Mouse (Mus musculus) thymus, postnatal 36 days (tissue): ENCODE measurements around the gene Krtap4-1.
"Not testable (repeated sequence)": the region's sequence is repeated elsewhere in the genome, so short reads cannot be mapped to it uniquely, and the experiment has no call there.

Experiments used
- DNase-seq, 2 experiments: peaks; one replicate each; pipeline ENCODE4 v3.0.0; 2022; ENCODE audit warnings: mixed read lengths in 2 of 2

Krtap4-1 gene

GRCm38 (mm10) chr11:99628138-99628537 lies at the start of gene Krtap4-1:
Gene Krtap4-1 (minus strand): TSS chr11:99628238.
- no peak for DNase-seq

DNA sequence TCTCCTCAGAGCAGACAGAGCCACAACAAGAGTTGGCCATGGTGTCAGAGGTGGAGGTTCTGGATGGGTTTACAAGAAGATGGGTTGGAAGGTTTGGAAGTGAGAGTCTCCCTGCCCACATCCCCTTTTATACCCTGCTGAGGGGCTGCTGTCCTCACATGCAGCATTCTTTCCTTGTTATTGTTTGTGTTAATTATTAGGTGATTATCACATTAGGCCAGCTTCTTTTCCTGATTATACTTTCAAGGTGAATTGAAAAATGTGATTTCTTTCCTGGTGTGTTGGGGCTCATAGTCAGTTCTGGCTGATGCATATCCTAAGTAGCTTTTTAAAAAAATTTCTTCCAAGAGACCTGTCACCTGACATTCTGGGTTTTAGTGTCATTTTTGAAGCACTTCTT lies 37.8 kb upstream of the Krtap4-1 start, which contains the start of gene Krtap4-6:
Gene Krtap4-6 (minus strand): TSS at position 101 of the 400 bp plus-strand sequence.
- DNase-seq = no peak

- no peak for DNase-seq
Measured at GRCm38 (mm10) chr11:99662802-99663201, 34.8 kb upstream of the Krtap4-1 start.

GRCm38 (mm10) chr11:99659256-99659655 lies 31.2 kb upstream of the Krtap4-1 start:
- no peak for DNase-seq

GRCm38 (mm10) chr11:99658467-99659010 lies 30.5 kb upstream of the Krtap4-1 start, which contains the start of gene Gm11563:
Gene Gm11563 (minus strand): TSS chr11:99658960.
- not testable (repeated sequence) for DNase-seq

DNA sequence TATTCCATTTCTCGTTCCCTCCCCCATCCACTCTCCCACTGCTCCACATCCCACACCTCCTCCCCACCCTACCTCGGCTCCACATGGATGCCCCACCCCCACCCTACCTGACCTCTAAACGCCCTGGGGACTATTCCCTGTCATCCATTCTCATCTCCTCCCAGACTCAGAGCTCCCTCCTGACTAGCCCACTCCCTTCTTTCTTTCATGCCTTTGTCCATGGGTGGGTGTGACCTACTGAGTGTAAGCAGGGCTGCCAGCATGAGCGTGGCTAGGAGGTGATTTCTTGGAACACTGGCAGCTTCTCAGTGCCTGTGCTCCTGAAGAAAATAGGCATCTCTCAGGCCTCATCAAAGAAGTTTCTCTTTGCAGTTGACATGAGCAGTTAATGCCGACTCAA lies 29.0 kb upstream of the Krtap4-1 start:
- no peak for DNase-seq

DNA sequence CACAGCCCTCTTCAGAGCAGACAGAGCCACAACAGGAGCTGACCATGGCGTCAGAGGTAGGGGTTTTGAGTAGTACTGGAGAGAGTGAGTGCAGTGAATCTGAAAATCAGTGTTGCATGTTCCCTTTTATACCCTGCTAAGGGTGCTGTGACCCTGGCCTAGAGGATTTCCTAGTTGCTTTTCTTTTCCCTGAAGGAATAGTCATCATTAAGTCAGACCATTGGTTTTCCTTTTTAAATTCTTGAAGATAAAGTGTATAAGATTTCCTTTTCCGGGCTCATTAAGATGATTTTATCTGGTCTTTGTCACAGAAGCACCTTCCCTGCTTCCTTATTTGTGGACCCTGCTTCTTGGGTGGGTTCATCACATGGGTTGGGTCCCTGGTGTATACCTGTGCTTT lies 22.1 kb upstream of the Krtap4-1 start, which contains the start of gene Gm11555:
Gene Gm11555 (minus strand): TSS at position 101 of the 400 bp plus-strand sequence.
- DNase-seq = no peak

DNA sequence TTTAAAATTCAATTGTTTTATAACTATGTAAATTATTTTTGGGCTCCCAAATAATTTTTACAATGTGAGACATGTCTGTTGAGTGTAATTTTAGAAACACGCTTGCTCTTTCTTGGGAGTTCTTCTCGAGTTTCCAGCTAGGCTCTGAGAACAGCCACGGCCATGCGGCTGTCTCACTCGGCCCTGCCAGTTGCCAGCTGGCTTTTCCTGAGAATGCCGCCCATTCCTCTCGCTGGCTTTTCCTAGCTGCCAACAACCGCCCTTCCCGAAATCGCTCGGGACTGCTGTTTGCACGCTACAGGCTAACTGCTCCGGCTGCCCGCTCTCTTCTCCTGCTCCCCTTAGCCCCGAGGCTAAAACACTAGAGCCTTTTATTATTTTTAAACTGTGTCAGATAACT lies 18.4 kb upstream of the Krtap4-1 start:
- no peak for DNase-seq

DNA sequence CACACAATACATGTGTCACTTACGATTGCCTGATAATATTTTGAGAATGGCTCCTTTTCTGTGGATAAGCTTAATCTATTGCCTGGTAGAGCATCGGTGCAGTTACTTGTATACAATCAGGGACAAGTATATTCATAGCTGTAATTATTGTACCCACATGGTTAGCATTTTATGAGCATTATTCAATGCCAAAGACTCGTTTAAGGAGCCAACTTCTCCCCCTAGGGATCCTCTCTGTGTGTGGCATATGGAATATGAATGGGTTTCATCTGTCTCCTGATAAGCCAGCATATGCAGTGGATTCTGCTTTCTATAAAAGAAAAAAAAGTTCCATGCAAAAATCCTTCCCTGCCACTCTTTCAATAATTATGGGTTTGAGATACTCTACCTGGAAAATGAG lies 16.3 kb upstream of the Krtap4-1 start:
- DNase-seq = no peak

- not testable (repeated sequence) for DNase-seq
Measured at GRCm38 (mm10) chr11:99643635-99644139, 15.6 kb upstream of the Krtap4-1 start, which contains the start of gene Krtap4-7. Gene Krtap4-7 (minus strand): TSS chr11:99644089.

DNA sequence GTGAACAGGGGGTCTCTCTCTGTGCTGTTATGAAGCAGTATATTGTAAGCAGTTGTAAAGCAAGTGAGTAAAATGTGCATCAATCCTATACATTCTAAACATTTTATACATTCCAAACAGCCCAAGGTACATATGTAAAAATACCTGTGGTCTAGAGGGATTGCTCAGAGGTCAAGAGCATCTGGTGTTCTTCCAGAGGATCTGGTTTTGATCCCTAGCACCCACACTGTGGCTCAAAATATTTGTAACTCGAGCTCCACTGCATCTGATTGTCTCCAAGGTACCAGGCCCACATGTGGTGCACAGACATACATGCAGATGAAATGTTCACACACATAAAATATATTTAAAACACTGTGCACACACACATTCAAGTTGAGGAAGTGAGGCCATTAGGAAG lies 12.9 kb upstream of the Krtap4-1 start:
- DNase-seq = no peak

GRCm38 (mm10) chr11:99637086-99637485 lies 9.0 kb upstream of the Krtap4-1 start:
- no peak for DNase-seq

DNA sequence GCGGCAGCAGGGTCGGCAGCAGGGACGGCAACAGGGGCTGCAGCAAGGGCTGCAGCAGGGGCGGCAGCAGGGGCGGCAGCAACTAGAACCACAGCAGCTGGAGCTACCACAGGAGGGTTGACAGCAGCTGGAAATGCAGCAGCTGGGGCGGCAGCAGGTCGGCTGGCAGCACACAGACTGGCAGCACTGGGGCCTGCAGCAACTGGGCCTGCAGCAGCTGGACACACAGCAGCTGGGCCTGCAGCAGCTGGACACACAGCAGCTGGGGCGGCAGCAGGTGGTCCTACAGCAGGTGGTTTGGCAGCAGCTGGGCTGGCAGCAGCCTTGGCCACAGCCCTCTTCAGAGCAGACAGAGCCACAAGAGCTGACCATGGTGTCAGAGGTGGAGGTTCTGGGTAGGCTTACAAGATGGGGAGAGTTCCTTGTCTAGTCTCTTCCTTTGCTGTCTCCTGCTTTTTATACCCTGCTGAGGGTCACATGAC lies 6.7 kb upstream of the Krtap4-1 start, which contains the start of gene Krtap4-2:
Gene Krtap4-2 (minus strand): TSS at position 432 of the 482 bp plus-strand sequence.
- no peak for DNase-seq

GRCm38 (mm10) chr11:99633293-99633692 lies 5.3 kb upstream of the Krtap4-1 start:
- DNase-seq = no peak

- no peak for DNase-seq
Measured at GRCm38 (mm10) chr11:99630890-99631289, 2.9 kb upstream of the Krtap4-1 start.

GRCm38 (mm10) chr11:99620335-99620734 lies 7.7 kb downstream of the Krtap4-1 start, which contains the start of gene Gm11562:
Gene Gm11562 (minus strand): TSS chr11:99620435.
- no peak for DNase-seq

- DNase-seq = no peak
Measured at GRCm38 (mm10) chr11:99614796-99615363, 13.2 kb downstream of the Krtap4-1 start, which contains the start of gene Krtap2-4. Gene Krtap2-4 (minus strand): TSS chr11:99614846.

GRCm38 (mm10) chr11:99610089-99610488 lies 17.9 kb downstream of the Krtap4-1 start, which contains the start of gene Gm11937:
Gene Gm11937 (minus strand): TSS chr11:99610189.
- DNase-seq = not testable (repeated sequence)

- DNase-seq = no peak
Measured at GRCm38 (mm10) chr11:99609126-99609525, 18.9 kb downstream of the Krtap4-1 start.

DNA sequence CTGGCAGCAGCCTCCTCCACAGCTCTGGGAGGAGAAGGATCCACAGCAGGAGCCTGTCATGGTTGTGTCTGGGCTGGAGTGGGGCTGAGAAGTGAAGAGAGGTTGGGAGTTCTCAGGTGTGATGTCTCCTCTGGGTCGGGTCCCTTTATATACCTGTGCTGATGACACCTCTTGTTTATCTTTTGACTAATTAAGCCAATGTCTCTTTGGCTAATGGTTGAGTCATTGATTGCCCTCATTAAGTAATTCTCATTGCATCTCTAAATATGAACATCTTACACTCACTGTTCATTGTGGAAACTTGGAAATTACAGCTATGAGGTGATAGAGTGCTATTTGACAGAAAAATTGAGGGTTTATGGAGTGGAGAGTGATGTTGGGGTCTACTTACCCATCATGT lies 24.8 kb downstream of the Krtap4-1 start, which contains the start of gene Gm11938:
Gene Gm11938 (minus strand): TSS at position 101 of the 400 bp plus-strand sequence.
- not testable (repeated sequence) for DNase-seq

DNA sequence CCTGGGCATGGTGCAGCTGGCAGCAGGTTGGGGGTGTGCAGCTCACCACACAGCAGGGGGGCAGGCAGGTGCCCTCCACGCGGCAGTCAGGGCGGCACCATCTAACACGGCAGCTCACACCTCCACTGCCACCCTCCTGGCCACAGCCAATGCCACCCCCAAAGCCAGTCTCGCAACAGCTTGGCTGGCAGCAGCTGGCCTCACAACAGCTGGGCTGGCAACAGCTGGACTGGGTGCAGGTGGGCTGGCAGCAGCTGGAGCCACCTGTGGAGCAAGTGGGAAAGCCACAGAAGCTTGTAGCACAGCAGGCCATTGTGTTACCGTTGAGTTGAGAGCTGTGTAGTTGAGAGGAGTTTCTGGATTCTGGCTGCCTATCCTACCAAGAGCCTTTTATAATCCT lies 30.3 kb downstream of the Krtap4-1 start, which contains the start of gene Krtap9-3:
Gene Krtap9-3 (minus strand): TSS at position 364 of the 400 bp plus-strand sequence.
- DNase-seq = not testable (repeated sequence)

DNA sequence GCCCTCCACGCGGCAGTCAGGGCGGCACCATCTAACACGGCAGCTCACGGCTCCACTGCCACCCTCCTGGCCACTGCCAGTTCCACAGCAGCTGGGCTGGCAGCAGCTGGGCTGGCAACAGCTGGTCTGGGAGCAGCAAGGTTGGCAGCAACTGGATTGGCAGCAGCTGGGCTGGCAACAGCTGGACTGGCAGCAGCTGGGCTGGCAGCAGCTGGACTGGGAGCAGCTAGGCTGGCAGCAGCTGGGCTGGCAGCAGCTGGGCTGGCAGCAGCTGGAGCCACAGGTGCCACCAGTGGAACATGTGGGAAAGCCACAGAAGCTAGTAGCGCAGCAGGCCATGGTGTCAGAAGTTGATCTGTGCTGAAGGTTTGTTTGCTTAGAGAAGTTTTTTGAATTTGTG lies 37.1 kb downstream of the Krtap4-1 start, which contains the start of gene Krtap1-3:
Gene Krtap1-3 (minus strand): TSS at position 359 of the 400 bp plus-strand sequence.
- DNase-seq = no peak

- no peak for DNase-seq
Measured at GRCm38 (mm10) chr11:99585096-99585495, 42.9 kb downstream of the Krtap4-1 start.
